Mouse (Mus musculus): ENCODE measurements around the gene H2-Ab1. TPM values are rescaled to one million over a fixed set of nuclear protein-coding genes. Genes with fewer than 3 reads are reported as not detected.

H2-Ab1 gene
- polyA plus RNA-seq, 1 experiment: 0.14 TPM

- no peak for TF ChIP-seq TAL1 (IDR thresholded peaks at IDR 0.05; ENCODE audit: low read length)
- TF ChIP-seq GATA1 (IDR thresholded peaks at IDR 0.05; ENCODE audit: low read length): no peak
- Histone ChIP-seq H3K9me3 (ENCODE audit: control insufficient read depth, low read length) (no peaks in the 10 kb centered on the region), H3K36me3 (ENCODE audit: control insufficient read depth) (no peaks in the 10 kb centered on the region), H3K27me3 (ENCODE audit: control insufficient read depth) (no peaks in the 10 kb centered on the region), H3K4me3 (replicated peaks) (no peak overlapping the region), H3K4me1 (ENCODE audit: control insufficient read depth) (no peaks in the 10 kb centered on the region)
Observed at GRCm38 (mm10) chr17:34286501-34286900, 29.0 kb downstream of the H2-Ab1 start.

- H3K4me3 ChIP-seq (replicated peaks): no peak overlapping the region
- no peaks in the 10 kb centered on the region for H3K4me1 ChIP-seq (ENCODE audit: control insufficient read depth)
- TF ChIP-seq GATA1 (IDR thresholded peaks at IDR 0.05; ENCODE audit: low read length): no peak
- no peaks in the 10 kb centered on the region for H3K36me3 ChIP-seq (ENCODE audit: control insufficient read depth)
- H3K9me3 ChIP-seq (ENCODE audit: control insufficient read depth, low read length): no peaks in the 10 kb centered on the region
- no peaks in the 10 kb centered on the region for H3K27me3 ChIP-seq (ENCODE audit: control insufficient read depth)
Observed at GRCm38 (mm10) chr17:34286999-34287398, 29.5 kb downstream of the H2-Ab1 start.

GRCm38 (mm10) chr17:34287648-34288047 is 30.2 kb downstream of the H2-Ab1 start, which contains the start of gene H2-Aa:
Gene H2-Aa, minus strand, starts transcription at chr17:34287823.
- no peaks in the 10 kb centered on the region for H3K4me1 ChIP-seq (ENCODE audit: control insufficient read depth)
- no peak within 1 kb of the TSS for H3K4me3 ChIP-seq (replicated peaks)
- H3K27me3 ChIP-seq (ENCODE audit: control insufficient read depth): no peaks in the 10 kb centered on the region
- H3K9me3 ChIP-seq (ENCODE audit: control insufficient read depth, low read length): no peaks in the 10 kb centered on the region
- no peaks in the 10 kb centered on the region for H3K36me3 ChIP-seq (ENCODE audit: control insufficient read depth)
- TF ChIP-seq GATA1 (IDR thresholded peaks at IDR 0.05; ENCODE audit: low read length) (no peak), TAL1 (IDR thresholded peaks at IDR 0.05; ENCODE audit: low read length) (no peak)

- Histone ChIP-seq H3K4me1 (ENCODE audit: control insufficient read depth) (no peaks in the 10 kb centered on the region), H3K36me3 (ENCODE audit: control insufficient read depth) (no peaks in the 10 kb centered on the region), H3K27me3 (ENCODE audit: control insufficient read depth) (no peaks in the 10 kb centered on the region), H3K4me3 (replicated peaks) (no peak overlapping the region), H3K9me3 (ENCODE audit: control insufficient read depth, low read length) (no peaks in the 10 kb centered on the region)
- TF ChIP-seq GATA1 (IDR thresholded peaks at IDR 0.05; ENCODE audit: low read length) (no peak), TAL1 (IDR thresholded peaks at IDR 0.05; ENCODE audit: low read length) (no peak)
Observed at GRCm38 (mm10) chr17:34288131-34288530, 30.6 kb downstream of the H2-Ab1 start.

GRCm38 (mm10) chr17:34291609-34292008 is 34.1 kb downstream of the H2-Ab1 start:
- no peak for TF ChIP-seq GATA1 (IDR thresholded peaks at IDR 0.05; ENCODE audit: low read length)
- TF ChIP-seq TAL1 (IDR thresholded peaks at IDR 0.05; ENCODE audit: low read length): no peak
- Histone ChIP-seq H3K36me3 (ENCODE audit: control insufficient read depth) (no peaks in the 10 kb centered on the region), H3K9me3 (ENCODE audit: control insufficient read depth, low read length) (no peaks in the 10 kb centered on the region), H3K27me3 (ENCODE audit: control insufficient read depth) (peaks cover 2% of the 10 kb centered on the region), H3K4me1 (ENCODE audit: control insufficient read depth) (no peaks in the 10 kb centered on the region), H3K4me3 (replicated peaks) (no peak overlapping the region)

- Histone ChIP-seq H3K27me3 (ENCODE audit: control insufficient read depth) (peaks cover 2% of the 10 kb centered on the region), H3K4me1 (ENCODE audit: control insufficient read depth) (no peaks in the 10 kb centered on the region), H3K4me3 (replicated peaks) (no peak overlapping the region), H3K36me3 (ENCODE audit: control insufficient read depth) (no peaks in the 10 kb centered on the region), H3K9me3 (ENCODE audit: control insufficient read depth, low read length) (no peaks in the 10 kb centered on the region)
- TF ChIP-seq GATA1 (IDR thresholded peaks at IDR 0.05; ENCODE audit: low read length): no peak
- TF ChIP-seq TAL1 (IDR thresholded peaks at IDR 0.05; ENCODE audit: low read length): no peak
Observed at GRCm38 (mm10) chr17:34292570-34292969, 35.1 kb downstream of the H2-Ab1 start.

- Histone ChIP-seq H3K9me3 (ENCODE audit: control insufficient read depth, low read length) (no peaks in the 10 kb centered on the region), H3K36me3 (ENCODE audit: control insufficient read depth) (no peaks in the 10 kb centered on the region), H3K4me1 (ENCODE audit: control insufficient read depth) (no peaks in the 10 kb centered on the region), H3K27me3 (ENCODE audit: control insufficient read depth) (peaks cover 2% of the 10 kb centered on the region), H3K4me3 (replicated peaks) (no peak overlapping the region)
- no peak for TF ChIP-seq TAL1 (IDR thresholded peaks at IDR 0.05; ENCODE audit: low read length)
- no peak for TF ChIP-seq GATA1 (IDR thresholded peaks at IDR 0.05; ENCODE audit: low read length)
Observed at GRCm38 (mm10) chr17:34293533-34293932, 36.0 kb downstream of the H2-Ab1 start.

GRCm38 (mm10) chr17:34294249-34294648 is 36.8 kb downstream of the H2-Ab1 start:
- Histone ChIP-seq H3K4me3 (replicated peaks) (no peak overlapping the region), H3K27me3 (ENCODE audit: control insufficient read depth) (peaks cover 2% of the 10 kb centered on the region), H3K4me1 (ENCODE audit: control insufficient read depth) (no peaks in the 10 kb centered on the region), H3K36me3 (ENCODE audit: control insufficient read depth) (no peaks in the 10 kb centered on the region), H3K9me3 (ENCODE audit: control insufficient read depth, low read length) (no peaks in the 10 kb centered on the region)
- no peak for TF ChIP-seq GATA1 (IDR thresholded peaks at IDR 0.05; ENCODE audit: low read length)
- TF ChIP-seq TAL1 (IDR thresholded peaks at IDR 0.05; ENCODE audit: low read length): no peak

- no peak overlapping the region for H3K4me3 ChIP-seq (replicated peaks)
- H3K4me1 ChIP-seq (ENCODE audit: control insufficient read depth): no peaks in the 10 kb centered on the region
Observed at GRCm38 (mm10) chr17:34295307-34295706, 37.8 kb downstream of the H2-Ab1 start.

More at GRCm38 (mm10) chr17:34295307-34295706, 37.8 kb downstream of the H2-Ab1 start:
- TF ChIP-seq TAL1 (IDR thresholded peaks at IDR 0.05; ENCODE audit: low read length) (no peak), GATA1 (IDR thresholded peaks at IDR 0.05; ENCODE audit: low read length) (no peak)
- H3K27me3 ChIP-seq (ENCODE audit: control insufficient read depth): peaks cover 2% of the 10 kb centered on the region
- H3K9me3 ChIP-seq (ENCODE audit: control insufficient read depth, low read length): no peaks in the 10 kb centered on the region
- H3K36me3 ChIP-seq (ENCODE audit: control insufficient read depth): no peaks in the 10 kb centered on the region

All from erythroblast, embryonic 14.5 days (primary cell).